Mouse (Mus musculus) right cerebral cortex, adult 2 months (tissue): ENCODE data around the gene Slc12a7.
"Not testable (repeated sequence)": the region's sequence is repeated elsewhere in the genome, so short reads cannot be mapped to it uniquely, and the experiment has no call there.

Experiments
- DNase-seq, 2 experiments: peaks; one replicate each; pipeline ENCODE4 v3.0.0; 2021 to 2022; ENCODE audit warnings: low spot score in 2 of 2

The Slc12a7 gene

DNA sequence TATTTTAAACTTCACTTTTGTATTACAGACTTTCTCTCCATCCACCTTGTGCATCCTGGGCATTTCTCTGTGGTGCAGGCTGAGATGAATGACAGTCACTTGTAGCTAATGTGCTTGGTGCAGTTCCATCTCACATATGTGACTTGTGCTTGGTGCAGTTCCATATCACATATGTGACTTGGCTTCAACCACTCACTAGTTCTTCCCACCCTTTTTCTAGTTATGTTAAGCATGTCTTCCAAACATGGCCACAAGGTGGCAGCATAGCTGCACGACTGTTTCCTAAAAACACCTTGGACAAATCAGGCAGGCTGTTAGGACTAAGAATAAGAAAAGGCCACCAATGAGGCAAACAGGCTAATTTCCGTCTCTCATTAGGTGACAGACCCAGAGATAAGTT is 14.7 kb upstream of the Slc12a7 start:
- DNase-seq = peak; percentile 91 to 93

DNA sequence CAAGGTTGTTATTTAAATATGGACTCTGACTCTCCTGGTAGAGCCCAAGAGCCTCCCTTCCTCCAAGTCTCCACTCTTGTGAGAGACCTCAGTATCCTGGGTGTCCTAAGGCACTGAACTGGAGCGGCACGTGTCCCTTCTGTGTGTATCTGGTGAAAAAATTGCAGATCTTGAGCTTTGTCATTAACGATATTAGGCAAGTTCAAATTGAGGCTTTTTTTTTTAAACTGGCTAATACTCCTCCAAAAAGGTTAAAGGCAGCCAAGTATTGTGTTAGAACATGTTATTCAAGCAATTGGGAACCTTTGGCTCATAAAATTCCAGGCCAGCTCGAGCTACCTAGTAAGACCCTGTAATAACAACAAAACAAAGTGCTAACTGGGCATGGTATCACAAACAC is 12.7 kb upstream of the Slc12a7 start:
- no peak for DNase-seq

DNA sequence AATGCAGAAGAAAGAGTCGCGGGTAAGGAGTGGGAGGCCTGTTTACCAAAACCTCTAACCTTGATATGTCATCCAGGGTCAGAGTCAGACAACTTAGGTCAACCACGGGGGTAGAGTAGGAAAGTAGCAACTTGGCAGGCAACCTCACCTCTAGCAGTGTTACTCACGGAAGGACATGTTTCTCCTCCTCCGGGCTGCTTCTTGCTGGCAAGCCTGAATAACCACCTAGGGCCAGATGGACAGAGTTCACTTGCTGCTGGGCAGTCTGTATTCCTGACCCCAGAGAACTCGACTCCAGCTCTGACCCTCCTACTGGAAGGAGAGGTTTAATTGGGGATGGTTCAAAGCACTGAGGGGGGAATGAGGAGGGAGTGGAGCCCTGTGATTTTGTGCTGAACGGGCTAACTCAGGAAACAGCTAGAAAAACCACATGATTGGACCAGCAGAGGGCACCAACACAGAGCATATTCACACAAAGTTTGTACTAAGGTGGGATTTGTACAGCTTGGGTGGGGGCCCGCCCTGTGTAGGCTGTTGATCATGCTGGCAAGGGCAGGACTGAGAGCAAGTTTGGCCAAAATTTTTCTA is 9.7 kb upstream of the Slc12a7 start:
- peak; percentile 46 to 52 for DNase-seq

- no peak for DNase-seq
Observed at GRCm38 (mm10) chr13:73725315-73725714, 7.6 kb upstream of the Slc12a7 start.

DNA sequence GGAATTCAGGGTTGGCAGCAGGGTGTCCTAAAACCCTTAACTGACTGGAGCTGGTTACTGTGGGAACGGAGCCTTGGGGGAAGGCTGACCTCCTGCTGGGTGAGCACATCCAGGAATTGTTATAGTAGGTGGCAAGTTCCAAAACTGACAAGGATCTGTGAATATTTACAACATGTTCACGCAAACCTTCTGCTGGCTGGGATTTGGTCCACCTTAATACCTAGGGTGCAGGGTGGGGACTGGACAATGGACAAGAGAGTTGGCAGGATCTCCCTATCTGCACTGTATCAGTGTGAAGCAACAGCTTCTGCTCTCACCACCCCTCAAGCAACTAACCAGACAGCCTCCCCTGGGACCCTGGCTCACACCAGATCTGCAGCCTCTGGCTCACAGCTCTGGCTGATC is 5.3 kb upstream of the Slc12a7 start:
- no peak for DNase-seq

- DNase-seq = no peak
Observed at GRCm38 (mm10) chr13:73728633-73729032, 4.3 kb upstream of the Slc12a7 start.

- no peak for DNase-seq
Observed at GRCm38 (mm10) chr13:73730913-73731312, 2.0 kb upstream of the Slc12a7 start.

- DNase-seq = no peak
Observed at GRCm38 (mm10) chr13:73732235-73732634, 659 bp upstream of the Slc12a7 start.

DNA sequence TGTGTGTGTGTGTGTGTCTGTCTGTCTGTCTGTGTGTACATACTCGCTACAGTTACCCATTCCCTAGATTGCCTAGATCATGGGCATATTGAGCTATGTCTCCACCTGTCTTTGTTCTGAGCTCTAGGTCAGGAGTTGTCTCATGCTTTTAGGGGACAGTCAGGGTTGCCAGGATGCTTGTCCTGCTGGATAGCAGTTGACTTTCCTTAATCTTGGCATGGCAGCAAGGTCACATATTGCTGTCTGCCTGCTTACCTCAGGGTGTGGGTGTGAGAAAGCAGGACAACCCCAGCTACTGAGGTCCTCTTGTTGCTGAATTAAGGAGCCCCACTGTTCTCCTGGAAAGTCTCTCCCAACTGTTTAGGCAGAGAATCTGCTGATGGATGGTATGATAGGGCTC is 1.5 kb downstream of the Slc12a7 start:
- DNase-seq = no peak

- no peak for DNase-seq
Observed at GRCm38 (mm10) chr13:73735270-73735669, 2.4 kb downstream of the Slc12a7 start.

GRCm38 (mm10) chr13:73735928-73736327 is 3.0 kb downstream of the Slc12a7 start:
- no peak for DNase-seq

DNA sequence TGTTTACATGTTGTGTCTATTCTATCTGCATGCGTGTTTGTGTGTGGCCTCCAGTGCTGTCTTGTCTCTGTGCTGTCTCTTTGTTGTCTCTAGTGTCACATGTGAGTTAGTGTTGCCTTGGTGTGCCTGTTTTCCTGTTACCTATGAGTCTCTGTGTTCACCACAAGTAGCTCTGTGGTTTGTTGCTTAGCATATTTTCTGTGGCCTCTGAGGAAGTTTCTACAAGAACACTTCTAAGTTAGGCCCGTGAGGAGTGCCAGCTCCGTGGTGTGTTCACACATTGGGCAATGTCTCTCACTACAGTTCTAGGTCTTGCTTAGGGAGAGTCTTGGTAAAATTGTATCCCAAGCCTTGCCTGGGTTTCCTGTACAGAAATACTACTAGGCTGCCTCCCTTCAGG is 4.0 kb downstream of the Slc12a7 start:
- no peak for DNase-seq

GRCm38 (mm10) chr13:73740399-73740944 is 7.6 kb downstream of the Slc12a7 start:
- not testable (repeated sequence) for DNase-seq

DNA sequence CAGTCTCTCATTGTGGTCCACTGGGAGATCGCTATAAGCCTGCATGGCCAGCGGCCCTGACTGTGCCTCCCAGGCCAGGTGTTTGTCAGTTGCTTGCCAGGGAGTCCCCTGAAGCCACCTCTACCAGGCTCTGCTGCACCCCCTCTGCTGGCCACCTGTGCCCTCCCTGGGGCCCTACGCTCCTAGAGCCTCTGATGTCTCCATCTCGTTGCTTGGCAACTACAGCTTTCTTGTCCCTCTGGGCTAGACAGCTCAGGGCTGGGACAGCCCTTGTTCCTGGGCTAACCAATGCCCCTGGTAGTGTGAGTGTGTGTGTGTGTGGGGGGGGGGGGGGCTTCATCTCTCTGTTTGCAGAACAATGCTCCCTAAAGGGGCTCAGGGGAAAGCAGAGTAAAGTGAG is 10.1 kb downstream of the Slc12a7 start:
- no peak for DNase-seq

DNA sequence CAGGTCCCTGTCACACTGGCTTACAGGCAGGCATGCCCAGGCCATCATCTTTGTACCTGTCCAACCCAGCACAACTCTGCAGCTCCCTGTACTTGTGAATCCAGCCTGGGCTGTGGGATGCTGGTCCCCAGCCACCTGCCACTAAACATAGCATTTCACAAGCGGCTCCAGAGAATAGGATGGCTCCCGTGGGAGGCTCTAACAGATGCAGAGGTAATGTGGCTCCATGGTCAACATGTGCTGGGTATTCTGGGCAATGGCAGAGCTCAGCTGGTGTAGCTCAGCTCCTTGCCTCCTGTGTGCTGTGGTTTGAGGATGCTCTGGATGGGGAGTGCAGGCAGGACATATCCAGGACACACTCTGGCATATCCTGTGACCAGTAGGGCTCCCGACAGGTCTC is 10.8 kb downstream of the Slc12a7 start:
- peak; percentile 9 to 10 for DNase-seq

DNA sequence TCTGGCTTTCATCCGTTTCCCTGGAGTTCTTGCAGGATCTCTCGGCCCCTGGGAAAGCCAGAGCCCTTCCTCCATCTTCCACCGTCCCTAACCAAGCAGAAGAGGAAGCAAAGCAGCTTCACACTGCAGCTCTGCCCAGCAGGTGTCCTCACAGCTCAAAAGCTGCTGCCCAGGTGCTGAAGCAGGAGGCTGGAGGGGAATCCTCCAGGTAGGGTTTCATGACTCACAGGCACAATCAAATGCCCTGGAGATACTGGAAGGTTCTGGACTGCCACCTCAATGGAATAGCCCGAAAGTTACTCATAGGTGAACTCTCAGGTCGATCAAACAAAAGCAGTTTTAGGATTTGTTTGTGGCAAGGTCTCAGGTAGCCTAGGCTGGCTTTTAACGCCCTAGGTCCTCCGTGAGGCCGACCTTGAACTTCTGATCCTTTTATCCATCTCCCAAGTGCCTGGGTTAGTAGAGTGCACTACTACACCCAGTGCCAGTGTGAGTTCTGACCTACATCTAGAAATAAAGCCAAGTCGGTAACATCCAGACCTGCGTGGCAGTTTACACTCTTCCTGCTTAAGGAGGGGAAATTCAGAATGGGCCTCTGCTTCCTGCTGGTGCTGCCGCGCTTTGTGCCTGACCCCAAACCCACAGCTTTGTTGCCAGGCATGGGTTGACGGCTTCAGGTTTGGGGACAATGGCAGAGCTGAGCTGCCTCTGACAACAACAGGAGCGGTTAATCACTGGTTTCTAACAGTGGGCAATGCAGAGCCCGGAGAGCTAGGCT is 16.0 kb downstream of the Slc12a7 start:
- no peak for DNase-seq

DNA sequence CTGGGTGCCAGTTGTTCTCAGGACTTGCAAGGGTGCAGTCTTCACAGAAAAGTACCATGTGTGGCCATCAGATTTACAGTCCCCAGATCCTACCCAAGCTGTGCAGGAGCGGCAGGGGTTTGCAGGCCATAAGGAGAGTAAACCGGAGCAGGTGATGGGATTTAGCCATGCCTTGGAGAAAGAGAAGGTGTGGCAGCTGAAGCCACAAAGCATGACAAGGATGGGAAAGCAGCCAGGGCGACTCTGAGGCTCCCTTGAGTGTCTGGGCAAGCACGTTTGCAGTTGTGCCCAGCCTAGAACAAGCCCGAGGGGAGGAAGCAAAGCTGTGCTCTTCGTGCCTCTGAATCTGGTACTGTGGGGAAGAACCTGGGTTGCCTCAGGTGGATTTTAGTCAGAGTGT is 17.5 kb downstream of the Slc12a7 start:
- no peak for DNase-seq

- no peak for DNase-seq
Observed at GRCm38 (mm10) chr13:73751284-73751683, 18.4 kb downstream of the Slc12a7 start.

- DNase-seq = no peak
Observed at GRCm38 (mm10) chr13:73755809-73756208, 22.9 kb downstream of the Slc12a7 start.

DNA sequence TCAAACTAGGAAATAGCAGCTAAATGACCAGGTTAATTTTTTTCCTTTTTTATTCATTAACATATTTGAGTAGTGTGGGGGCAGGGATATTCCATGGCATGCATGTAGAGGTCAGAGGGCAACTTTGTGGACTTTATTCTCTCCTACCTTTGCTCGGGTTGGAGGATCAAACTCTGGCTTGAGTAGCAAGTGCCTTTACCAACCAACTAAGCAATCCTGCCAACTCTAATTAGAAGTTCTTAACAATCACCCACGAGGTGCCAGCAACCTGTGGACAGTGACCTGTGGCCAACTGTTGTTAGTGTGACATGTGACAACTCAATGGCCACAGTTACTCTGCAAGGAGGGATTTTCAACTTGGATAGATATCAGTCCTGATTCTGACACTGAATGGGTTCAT is 24.0 kb downstream of the Slc12a7 start:
- no peak for DNase-seq

GRCm38 (mm10) chr13:73757362-73757761 is 24.5 kb downstream of the Slc12a7 start:
- no peak for DNase-seq

- no peak for DNase-seq
Observed at GRCm38 (mm10) chr13:73759596-73759995, 26.7 kb downstream of the Slc12a7 start.

DNA sequence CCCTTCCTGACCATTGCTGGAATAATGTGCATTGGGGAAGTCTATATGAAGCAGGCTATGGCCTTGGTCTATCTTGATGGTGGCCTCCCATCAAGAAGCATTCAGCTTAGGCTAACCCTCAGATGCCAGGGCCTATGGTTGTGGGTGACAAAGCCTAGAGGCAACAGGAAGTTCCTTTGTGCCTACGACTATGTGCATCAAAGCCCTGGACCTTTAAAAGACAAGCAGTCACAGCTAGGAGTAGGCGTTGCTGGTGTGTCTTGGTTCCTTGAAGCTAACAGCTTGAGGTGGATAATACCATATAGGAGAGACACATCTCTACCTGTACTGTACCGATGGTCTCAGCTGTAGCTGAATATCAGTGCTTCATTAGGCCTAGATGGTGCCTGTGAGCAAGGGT is 27.2 kb downstream of the Slc12a7 start:
- DNase-seq = no peak
